Mouse (Mus musculus): ENCODE results near the gene Gm266.

- TF ChIP-seq CTCF (IDR thresholded peaks at IDR 0.05; ENCODE audit: borderline replicate concordance, insufficient read depth, low read length) (no peak), POLR2A (IDR thresholded peaks at IDR 0.05; ENCODE audit: low read depth, low read length) (no peak)
Observed at GRCm38 (mm10) chr12:111447898-111448760, 37.5 kb downstream of the Gm266 start.
